Mouse (Mus musculus) brain, embryonic 14.5 days (tissue): ENCODE measurements at regions not wholly inside any gene's neighbourhood (a gene's known extent, or its start where the extent isn't known, plus 50 kb on each side); places are given as distances from the start of the nearest gene placed in this dataset.

Experiments used
- DNase-seq: peaks from one replicate; pipeline ENCODE4 v3.0.0-alpha.2; 2011; ENCODE audit warnings: low read depth
- CTCF ChIP-seq: fragments of 200-500 bp; IDR thresholded peaks from 2 replicates; pipeline ENCODE4 v1.5.1; 2012; ENCODE audit warnings: inconsistent platforms, mild to moderate bottlenecking, moderate library complexity, borderline replicate concordance; ENCODE audit not compliant: insufficient read depth, insufficient read length; ENCODE audit errors: extremely low read depth
- POLR2A ChIP-seq: fragments of 200-500 bp; IDR thresholded peaks from 2 replicates; pipeline ENCODE4 v1.6.1; 2012; ENCODE audit warnings: mild to moderate bottlenecking, inconsistent platforms, borderline replicate concordance; ENCODE audit not compliant: poor library complexity, insufficient read depth, insufficient read length, severe bottlenecking; ENCODE audit errors: extremely low read depth

DNA sequence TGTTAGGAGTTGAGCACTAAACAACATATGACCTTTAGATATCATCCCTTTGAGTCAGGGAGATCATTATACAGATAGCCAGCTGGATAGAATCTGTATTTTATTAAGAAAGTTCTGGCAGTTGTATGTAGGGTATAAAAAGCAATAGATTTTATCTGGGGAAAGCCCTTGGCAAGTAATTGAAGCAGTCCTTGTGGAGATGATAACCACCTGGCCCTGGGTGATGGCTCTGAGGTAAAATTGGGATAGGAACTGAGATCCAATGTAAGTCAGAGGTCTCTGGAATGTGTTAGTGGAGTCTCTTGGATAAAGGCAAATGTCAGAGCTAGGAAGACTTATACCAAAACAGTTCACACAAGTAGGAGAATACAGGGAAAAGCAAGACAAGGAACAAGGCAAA, 1547.0 kb upstream of the Slc10a2 start:
- no peak for DNase-seq
- TF ChIP-seq CTCF, result no peak
- TF ChIP-seq POLR2A, result no peak

DNA sequence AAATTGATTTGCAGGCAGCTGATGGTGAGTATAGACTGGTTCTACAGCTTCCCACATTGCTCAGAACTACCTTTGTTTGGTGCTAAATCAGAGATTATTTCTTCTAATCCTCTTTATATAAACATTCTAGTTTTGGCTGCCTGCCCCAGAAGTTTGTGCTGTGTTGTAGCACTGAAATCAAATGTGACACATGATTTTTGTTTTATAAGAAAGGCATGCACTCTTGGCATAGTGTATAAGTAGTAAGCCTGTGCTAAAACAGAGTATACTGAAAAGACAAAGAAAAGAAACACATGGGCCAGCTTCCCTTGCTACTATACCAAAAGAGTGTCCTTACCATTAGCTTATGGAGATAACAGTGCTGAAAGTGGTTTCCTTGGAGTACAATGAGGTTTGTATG, 1542.9 kb upstream of the Slc10a2 start:
- no peak for DNase-seq
- no peak for TF ChIP-seq CTCF
- TF ChIP-seq POLR2A, result no peak

DNA sequence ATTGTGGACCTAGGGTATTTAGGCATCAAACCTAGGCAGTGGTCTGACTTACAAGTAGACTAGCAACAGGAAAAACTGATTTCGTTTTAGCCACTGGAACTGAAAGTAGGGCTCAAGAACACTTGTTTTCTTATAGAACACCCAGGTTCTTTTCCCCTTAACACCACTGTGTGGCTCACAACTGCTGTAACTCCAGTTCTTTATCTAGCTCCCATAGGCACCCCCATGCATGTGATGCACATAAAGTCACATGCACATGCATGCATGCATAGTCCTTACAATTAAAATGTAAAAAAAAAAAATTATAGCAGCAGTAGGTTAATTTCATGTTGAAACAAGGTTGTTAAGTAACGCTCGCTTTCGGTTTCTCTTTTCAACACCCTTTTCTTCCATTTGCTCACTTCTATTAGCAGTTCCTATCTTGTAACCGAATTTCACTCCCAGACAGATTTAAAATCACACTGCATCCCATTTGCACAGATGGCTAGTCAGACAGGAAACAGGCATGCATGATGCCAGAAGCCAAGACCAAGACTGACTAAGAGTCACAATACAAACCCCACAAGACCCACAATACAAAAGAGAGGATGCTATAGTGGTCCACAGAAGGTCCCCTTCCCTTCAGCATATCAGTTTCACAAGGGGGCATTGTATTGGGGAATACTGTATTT, 1540.3 kb upstream of the Slc10a2 start:
- no peak for TF ChIP-seq POLR2A
- TF ChIP-seq CTCF, result no peak
- peak; percentile 83 for DNase-seq

DNA sequence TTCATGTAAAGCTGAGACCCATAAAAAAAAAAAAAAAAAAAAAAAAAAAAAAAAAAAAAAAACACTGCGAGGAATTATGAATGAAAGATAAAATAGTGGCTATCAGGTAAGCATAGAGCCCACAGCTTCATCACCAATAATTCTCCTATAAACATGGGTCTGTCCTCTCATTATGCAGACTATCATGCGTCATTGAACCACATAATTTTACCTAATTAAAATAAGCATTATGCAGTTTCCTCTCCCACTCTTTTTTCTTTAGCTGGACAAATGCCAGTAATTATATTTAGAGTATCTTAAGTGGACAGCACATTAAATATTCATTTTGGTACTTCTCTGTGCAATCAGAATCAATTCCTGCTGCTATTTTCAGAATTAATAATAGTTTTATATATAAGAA, 1539.2 kb upstream of the Slc10a2 start:
- TF ChIP-seq POLR2A, result no peak
- no peak for TF ChIP-seq CTCF

DNA sequence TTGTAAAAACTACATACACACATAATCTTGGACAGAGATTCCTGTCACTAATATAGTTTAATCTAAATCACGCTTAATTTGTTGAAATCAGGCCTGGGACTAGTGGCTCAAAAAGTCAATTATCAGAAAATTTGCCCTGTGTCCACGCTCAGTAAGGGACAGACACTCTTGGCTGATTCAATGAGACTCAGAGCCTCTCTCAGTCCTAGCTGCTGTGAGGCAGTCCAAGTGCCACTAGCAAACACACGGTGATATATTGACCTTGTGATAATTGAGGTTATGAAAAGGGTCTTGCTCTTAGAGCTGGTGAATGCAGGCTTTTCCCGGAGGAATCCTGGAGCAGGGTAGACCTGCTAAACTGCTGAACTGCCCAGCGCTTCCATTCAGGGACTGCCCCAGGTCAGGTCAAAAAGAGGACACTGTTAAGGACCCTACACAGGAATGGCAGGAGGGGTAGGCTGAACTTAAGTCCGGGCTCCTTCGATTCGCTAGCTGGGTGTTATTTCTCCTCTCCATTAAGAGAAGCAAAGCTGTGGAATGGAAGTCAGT, 1521.9 kb upstream of the Slc10a2 start:
- DNase-seq, result no peak
- no peak for TF ChIP-seq CTCF
- TF ChIP-seq POLR2A, result no peak

More for the DNA sequence above, 1539.2 kb upstream of the Slc10a2 start:
- DNase-seq, result peak; percentile 54

DNA sequence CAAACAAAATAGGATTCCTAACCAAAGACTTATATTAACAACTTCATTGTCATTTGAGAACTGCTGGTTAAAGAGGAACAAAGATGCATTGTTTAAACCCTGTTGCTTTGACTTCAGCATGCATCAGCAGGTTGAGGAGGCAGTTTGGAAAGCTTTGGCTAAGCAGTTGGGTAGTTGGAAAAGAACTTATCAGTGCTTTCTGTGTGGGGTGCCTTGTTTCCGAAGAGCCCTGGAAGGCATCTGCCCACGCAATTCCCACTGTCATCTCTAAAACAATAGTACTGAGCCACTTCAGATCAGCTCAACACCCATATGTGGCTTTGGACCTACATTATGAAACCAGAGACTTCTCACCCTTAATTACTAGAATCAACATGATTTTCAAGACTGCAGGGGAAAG, 1503.7 kb upstream of the Slc10a2 start:
- TF ChIP-seq CTCF (no peak), POLR2A (no peak)

DNA sequence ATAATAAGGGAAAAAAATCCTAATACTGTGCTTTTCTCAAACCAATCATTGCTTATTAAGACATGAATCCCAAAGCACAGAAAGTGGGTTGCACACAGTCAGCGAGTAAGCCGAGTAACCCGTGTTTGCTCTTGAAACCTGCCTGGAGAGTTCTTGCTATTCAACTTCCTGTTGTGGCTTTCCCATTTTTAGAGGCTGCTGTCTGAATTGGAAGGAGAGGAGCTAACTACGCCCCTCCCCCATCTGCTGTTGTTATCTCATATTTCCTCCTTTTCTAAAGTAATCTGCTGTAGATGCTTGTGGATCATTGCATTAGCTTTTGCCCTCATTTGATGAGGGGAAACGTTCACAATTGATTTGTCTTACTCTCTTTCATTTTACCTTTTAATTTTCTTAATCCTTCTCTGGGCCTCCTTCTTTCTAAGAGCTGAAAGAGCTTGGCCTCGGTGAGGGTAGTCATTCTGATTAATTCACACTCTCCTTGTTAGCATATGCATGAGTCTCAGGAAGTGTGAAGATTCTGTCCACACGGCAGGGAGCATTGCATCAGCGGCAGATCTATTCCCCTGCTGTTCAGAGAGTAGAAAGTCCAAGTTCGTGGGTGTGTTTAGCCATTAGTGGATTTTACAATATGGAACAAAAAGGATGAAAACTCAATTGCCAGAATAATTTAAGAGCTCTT, 1501.8 kb upstream of the Slc10a2 start:
- TF ChIP-seq POLR2A (no peak), CTCF (no peak)
- peak; percentile 96 for DNase-seq

More for the DNA sequence above, 1503.7 kb upstream of the Slc10a2 start:
- peak; percentile 6 for DNase-seq

DNA sequence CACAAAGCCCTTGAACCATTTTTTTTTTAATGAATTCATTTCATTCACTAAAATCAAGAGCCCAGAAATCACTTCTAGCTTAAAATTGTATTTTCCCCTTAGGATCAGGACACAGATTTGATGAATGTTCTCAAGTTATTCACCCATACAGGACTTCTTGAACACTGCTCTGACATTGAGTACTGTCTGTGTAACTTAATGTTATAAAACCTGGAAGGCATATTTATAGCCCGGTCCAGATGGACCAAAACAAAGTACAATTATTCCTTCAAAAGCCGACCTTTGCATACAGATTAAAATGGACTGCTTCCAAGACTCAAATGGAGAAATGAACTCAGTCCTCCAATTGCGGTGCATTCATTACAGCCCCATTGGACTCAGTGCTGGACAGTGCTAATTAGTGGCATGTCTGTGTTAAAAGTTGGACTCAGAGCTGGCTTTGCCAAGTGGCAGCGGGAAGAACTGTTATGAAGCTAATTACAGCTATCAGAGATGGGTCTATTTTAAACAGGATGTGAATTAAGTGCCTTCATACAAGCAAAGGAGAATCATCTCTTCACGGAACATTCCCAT, 1499.2 kb upstream of the Slc10a2 start:
- no peak for TF ChIP-seq POLR2A
- 0 out of 2 replicates have a peak, but pooled peaks have one; percentile 7 for TF ChIP-seq CTCF
- DNase-seq, result peak; percentile 92

DNA sequence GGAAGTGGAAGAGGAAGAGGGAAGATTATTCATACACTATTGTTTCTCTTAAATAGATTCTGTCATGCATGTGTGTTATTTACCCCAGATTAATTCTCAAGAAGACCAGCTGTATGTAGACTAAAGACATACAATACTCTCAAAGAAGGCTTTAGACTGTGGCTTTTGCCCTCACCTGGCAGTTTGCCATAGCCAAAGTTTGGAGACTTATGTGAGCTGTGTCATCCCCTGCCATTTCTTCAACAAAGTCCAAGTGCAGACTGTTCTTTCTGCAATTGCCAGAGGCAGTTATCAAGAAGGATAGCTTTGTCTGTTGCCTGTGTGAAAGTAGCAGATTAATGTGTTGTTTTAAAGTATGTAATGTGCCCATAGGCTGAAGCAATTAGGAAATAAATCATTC, 1485.0 kb upstream of the Slc10a2 start:
- no peak for TF ChIP-seq CTCF
- TF ChIP-seq POLR2A, result no peak
- no peak for DNase-seq

DNA sequence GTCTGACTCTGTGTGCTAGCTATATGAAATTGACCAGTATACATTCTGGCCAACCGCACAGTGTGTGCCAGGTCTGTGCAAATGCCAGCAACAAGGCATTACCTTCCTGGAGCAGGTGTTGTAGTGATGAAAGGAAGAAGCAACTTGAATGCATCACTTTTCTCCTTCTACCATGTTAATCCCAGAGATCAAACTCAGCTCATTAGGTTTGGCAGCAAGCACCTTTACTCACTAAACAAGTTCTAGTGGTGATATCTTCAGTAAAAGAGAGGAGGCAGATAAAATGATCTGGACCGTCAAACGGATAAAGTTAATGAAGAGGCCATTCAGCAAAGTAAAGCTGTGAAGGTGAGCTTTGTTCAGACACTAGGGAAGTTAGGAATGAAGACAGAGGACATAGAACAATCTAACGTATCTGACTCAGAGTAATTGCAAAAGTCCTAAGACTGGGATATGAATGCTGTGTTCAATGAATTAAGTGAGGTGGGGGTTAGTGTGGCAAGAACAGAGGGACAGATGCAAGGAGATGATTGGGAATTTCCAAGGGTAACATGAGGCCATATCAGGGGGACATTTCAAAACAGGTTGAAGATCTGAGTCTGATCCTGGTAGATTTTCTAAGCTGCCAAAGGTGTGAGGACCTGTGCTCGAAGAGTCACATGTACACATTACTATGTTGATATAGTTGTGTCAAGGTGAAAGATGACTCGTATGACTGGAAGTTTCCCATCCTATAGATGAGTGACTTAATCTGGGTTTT, 1478.4 kb upstream of the Slc10a2 start:
- no peak for TF ChIP-seq POLR2A
- DNase-seq, result no peak

DNA sequence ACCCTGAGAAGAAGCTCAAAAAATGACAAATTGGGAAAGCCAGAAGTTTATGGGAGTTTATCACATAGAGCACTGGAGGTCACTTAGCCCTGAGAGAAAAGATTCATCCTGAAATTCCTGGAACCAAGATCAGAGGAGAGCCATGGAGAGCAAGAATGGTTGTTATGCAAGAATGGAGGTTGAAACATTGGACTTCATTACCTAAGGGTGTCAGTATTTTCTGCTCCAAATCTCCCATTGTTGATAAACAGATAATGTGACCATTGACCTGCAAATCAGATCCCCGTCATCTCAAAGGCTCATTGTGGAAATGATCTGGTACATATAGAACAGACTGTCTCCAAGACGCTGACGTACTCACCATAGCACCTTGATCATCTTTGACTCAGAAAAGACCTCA, 1477.6 kb upstream of the Slc10a2 start:
- DNase-seq, result no peak
- TF ChIP-seq CTCF (no peak), POLR2A (no peak)

DNA sequence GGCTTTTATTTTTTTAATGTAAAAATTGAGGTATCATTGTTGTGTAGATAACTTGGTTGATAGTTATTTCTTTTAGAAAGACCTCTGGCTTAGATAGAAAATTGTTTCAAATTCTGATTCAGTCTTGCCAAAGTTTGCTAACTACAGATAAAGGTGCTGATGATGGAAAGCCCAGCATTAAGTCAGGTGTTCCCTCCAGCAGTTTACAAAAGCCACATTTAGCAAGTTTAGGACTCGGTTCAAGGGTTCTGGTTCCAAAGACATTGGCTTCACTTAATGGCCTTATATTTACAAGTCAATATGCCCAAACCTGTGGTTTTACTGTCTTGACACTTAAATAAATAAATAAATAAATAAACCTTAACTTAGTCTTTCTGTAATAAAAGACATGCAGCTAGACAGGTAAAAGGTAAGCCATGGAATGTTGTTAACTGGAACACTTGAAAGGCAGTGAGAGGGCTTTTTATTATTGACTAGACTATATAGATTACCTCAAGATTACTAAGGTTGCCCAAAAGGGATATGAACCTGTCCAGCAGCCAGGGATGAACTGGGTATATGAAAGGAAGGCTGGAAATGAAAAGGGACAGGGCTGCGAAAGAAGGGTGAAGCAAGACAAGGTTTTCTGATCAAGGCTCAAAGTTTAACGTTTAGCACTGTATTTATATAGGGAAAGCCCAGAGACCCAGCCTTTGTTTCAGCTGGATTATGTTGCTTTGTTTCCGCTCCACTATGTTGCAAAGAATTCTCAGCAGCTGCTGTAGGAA, 1472.9 kb upstream of the Slc10a2 start:
- TF ChIP-seq CTCF (no peak), POLR2A (no peak)

More for the DNA sequence above, 1472.9 kb upstream of the Slc10a2 start:
- no peak for DNase-seq
